Mouse (Mus musculus): Measurements from ENCODE around the gene Setdb1. TPM values are rescaled to one million over a fixed set of nuclear protein-coding genes. Genes with fewer than 3 reads are reported as not detected.

The Setdb1 gene
- total and polyA plus RNA-seq, 3 experiments: 101 to 116 TPM; not detected in 1

DNA sequence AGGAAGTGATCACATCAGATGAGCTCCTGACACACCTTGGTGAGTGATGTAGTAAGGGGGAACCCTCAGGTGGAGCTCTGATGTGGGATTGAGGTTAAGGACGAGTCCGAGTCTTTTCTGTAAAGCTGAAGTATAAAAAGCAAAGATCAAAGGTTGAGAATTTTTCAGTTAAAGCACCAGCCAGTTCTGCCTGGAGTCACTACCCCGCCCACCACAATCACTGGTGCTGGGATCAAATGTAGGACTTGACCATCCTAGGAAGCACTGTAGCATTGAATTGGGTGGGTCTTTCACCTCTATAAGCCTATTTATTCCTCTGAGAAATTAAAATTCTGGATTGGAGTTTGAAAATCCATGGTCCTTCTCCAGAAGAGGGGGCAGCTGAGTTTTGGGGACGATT lies 66.0 kb downstream of the Setdb1 start:
- no peak overlapping the region for H3K4me3 ChIP-seq (ENCODE audit: control insufficient read depth in 1 of 2, insufficient read depth in 1 of 2, low read depth in 2 of 2, low read length in 2 of 2)
- no peak for DNase-seq (ENCODE audit: low read depth, low spot score)
- peaks cover 20% of the 10 kb centered on the region for H3K79me2 ChIP-seq (ENCODE audit: control insufficient read depth, insufficient read depth, low read length, poor library complexity)
- no peaks in the 10 kb centered on the region for H3K27me3 ChIP-seq (ENCODE audit: control insufficient read depth in 1 of 2, insufficient read depth in 2 of 2, low read length in 2 of 2)
- TF ChIP-seq EP300 (IDR thresholded peaks at IDR 0.05; ENCODE audit: low read depth in 1 of 2, low read length in 2 of 2): no peak
- no peak for TF ChIP-seq CTCF (IDR thresholded peaks at IDR 0.05 in 2 of 3, conservative IDR thresholded peaks at IDR 0.05 in 1 of 3; ENCODE audit: control insufficient read depth in 1 of 3, insufficient read depth in 1 of 3, low read depth in 2 of 3, low read length in 3 of 3, poor library complexity in 1 of 3, severe bottlenecking in 1 of 3)
- no peak for TF ChIP-seq ZC3H11A (IDR thresholded peaks at IDR 0.05; ENCODE audit: low read depth, low read length)
- TF ChIP-seq GATA1 (IDR thresholded peaks at IDR 0.05; ENCODE audit: low read depth, low read length): no peak
- TF ChIP-seq RCOR1 (IDR thresholded peaks at IDR 0.05; ENCODE audit: low read depth, low read length): no peak
- TF ChIP-seq E2F4 (IDR thresholded peaks at IDR 0.05; ENCODE audit: borderline replicate concordance, low read depth, low read length): no peak
- TF ChIP-seq CHD1 (IDR thresholded peaks at IDR 0.05; ENCODE audit: low read depth, low read length): no peak
- TF ChIP-seq NRF1 (IDR thresholded peaks at IDR 0.05; ENCODE audit: insufficient read depth, low read depth, low read length, poor library complexity, severe bottlenecking): no peak
- no peaks in the 10 kb centered on the region for H3K9me3 ChIP-seq (replicated peaks; ENCODE audit: insufficient read depth, low read length)
- H3K36me3 ChIP-seq (ENCODE audit: control insufficient read depth in 1 of 2, insufficient read depth in 2 of 2, low read length in 2 of 2): peaks cover 17 to 25% of the 10 kb centered on the region in 2 experiments
- H3K4me1 ChIP-seq (ENCODE audit: control insufficient read depth in 1 of 2, insufficient read depth in 2 of 2, low read length in 2 of 2): peaks cover 10 to 17% of the 10 kb centered on the region in 2 experiments
- no peak overlapping the region for H3K27ac ChIP-seq (ENCODE audit: control insufficient read depth, low read depth, low read length)
- no peak overlapping the region for H3K9ac ChIP-seq (ENCODE audit: control insufficient read depth, low read depth, low read length, poor library complexity, severe bottlenecking)

DNA sequence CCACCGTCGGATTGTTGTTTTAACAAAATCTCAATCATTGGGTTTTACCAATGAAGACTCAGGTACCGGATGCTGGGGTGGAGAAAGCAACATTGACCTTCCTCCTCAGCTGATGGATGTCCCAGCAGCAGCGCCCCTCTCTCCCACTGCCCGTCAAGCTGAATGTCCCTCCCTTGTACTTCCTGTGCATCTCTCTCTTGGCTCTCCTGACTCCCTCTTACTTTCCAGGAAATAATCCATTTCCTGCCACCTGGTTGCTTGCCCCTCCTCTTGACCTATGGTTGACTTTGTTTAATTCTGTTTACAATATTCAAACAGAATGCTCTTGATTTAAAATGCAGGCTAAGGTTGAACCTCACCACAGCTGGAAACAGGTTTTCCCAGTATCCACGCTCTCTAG lies 66.8 kb downstream of the Setdb1 start:
- TF ChIP-seq CTCF (IDR thresholded peaks at IDR 0.05 in 2 of 3, conservative IDR thresholded peaks at IDR 0.05 in 1 of 3; ENCODE audit: control insufficient read depth in 1 of 3, insufficient read depth in 1 of 3, low read depth in 2 of 3, low read length in 3 of 3, poor library complexity in 1 of 3, severe bottlenecking in 1 of 3): 0 out of 6 replicates have a peak, but pooled peaks of 1 of the 3 experiments have one; percentile 9
- no peak for TF ChIP-seq EP300 (IDR thresholded peaks at IDR 0.05; ENCODE audit: low read depth in 1 of 2, low read length in 2 of 2)
- TF ChIP-seq KAT2A (conservative IDR thresholded peaks at IDR 0.05; ENCODE audit: low read depth, low read length): no peak
- no peak for TF ChIP-seq CHD1 (IDR thresholded peaks at IDR 0.05; ENCODE audit: low read depth, low read length)
- TF ChIP-seq POLR2AphosphoS2 (IDR thresholded peaks at IDR 0.05; ENCODE audit: low read length): no peak
- Histone ChIP-seq H3K36me3 (ENCODE audit: control insufficient read depth in 1 of 2, insufficient read depth in 2 of 2, low read length in 2 of 2) (peaks cover 23 to 25% of the 10 kb centered on the region in 2 experiments), H3K27ac (ENCODE audit: control insufficient read depth, low read depth, low read length) (no peak overlapping the region), H3K79me2 (ENCODE audit: control insufficient read depth, insufficient read depth, low read length, poor library complexity) (peaks cover 20% of the 10 kb centered on the region), H3K4me3 (ENCODE audit: control insufficient read depth in 1 of 2, insufficient read depth in 1 of 2, low read depth in 2 of 2, low read length in 2 of 2) (no peak overlapping the region), H3K9me3 (replicated peaks; ENCODE audit: insufficient read depth, low read length) (no peaks in the 10 kb centered on the region), H3K27me3 (ENCODE audit: control insufficient read depth in 1 of 2, insufficient read depth in 2 of 2, low read length in 2 of 2) (no peaks in the 10 kb centered on the region), H3K4me1 (ENCODE audit: control insufficient read depth in 1 of 2, insufficient read depth in 2 of 2, low read length in 2 of 2) (peaks cover 12 to 24% of the 10 kb centered on the region in 2 experiments), H3K9ac (ENCODE audit: control insufficient read depth, low read depth, low read length, poor library complexity, severe bottlenecking) (no peak overlapping the region)
- DNase-seq (ENCODE audit: low read depth, low spot score): no peak

DNA sequence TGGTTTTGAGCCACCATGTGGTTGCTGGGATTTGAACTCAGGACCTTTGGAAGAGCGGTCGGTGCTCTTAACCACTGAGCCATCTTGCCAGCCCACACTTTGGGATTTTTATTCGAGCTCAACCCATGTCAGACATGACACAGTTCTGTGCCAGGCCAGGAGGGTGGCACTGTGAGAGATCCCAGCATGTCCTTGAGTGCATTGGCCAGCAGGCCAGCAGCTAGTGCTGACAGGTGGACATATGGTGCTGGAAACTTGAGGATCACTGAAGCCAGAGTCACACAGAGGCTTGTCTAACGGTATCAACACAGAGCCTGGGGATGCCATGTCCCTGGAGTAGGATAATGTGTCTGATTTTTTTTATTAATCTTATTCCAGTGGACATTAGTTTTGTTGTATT lies 67.6 kb downstream of the Setdb1 start:
- no peak overlapping the region for H3K27ac ChIP-seq (ENCODE audit: control insufficient read depth, low read depth, low read length)
- DNase-seq (ENCODE audit: low read depth, low spot score): no peak
- H3K36me3 ChIP-seq (ENCODE audit: control insufficient read depth in 1 of 2, insufficient read depth in 2 of 2, low read length in 2 of 2): peaks cover 25 to 27% of the 10 kb centered on the region in 2 experiments
- no peak overlapping the region for H3K4me3 ChIP-seq (ENCODE audit: control insufficient read depth in 1 of 2, insufficient read depth in 1 of 2, low read depth in 2 of 2, low read length in 2 of 2)
- no peaks in the 10 kb centered on the region for H3K9me3 ChIP-seq (replicated peaks; ENCODE audit: insufficient read depth, low read length)
- TF ChIP-seq TBP (IDR thresholded peaks at IDR 0.05; ENCODE audit: low read depth, low read length) (0 out of 2 replicates have a peak, but pooled peaks have one; percentile 59), POLR2AphosphoS2 (IDR thresholded peaks at IDR 0.05; ENCODE audit: low read length) (no peak), NELFE (IDR thresholded peaks at IDR 0.05; ENCODE audit: low read depth, low read length) (no peak), RCOR1 (IDR thresholded peaks at IDR 0.05; ENCODE audit: low read depth, low read length) (no peak)
- peaks cover 12 to 29% of the 10 kb centered on the region in 2 experiments for H3K4me1 ChIP-seq (ENCODE audit: control insufficient read depth in 1 of 2, insufficient read depth in 2 of 2, low read length in 2 of 2)
- H3K9ac ChIP-seq (ENCODE audit: control insufficient read depth, low read depth, low read length, poor library complexity, severe bottlenecking): no peak overlapping the region
- H3K79me2 ChIP-seq (ENCODE audit: control insufficient read depth, insufficient read depth, low read length, poor library complexity): peaks cover 21% of the 10 kb centered on the region
- H3K27me3 ChIP-seq (ENCODE audit: control insufficient read depth in 1 of 2, insufficient read depth in 2 of 2, low read length in 2 of 2): no peaks in the 10 kb centered on the region
